Mouse (Mus musculus) testis, adult 2 months (tissue): ENCODE measurements at regions not wholly inside any gene's neighbourhood (a gene's known extent, or its start where the extent isn't known, plus 50 kb on each side); places are given as distances from the start of the nearest gene placed in this dataset.

Experiments
- CTCF ChIP-seq: fragments of 200-500 bp; IDR thresholded peaks from 2 replicates; pipeline ENCODE4 v1.5.1; 2012; ENCODE audit warnings: low read depth, mild to moderate bottlenecking, inconsistent platforms, low read length, moderate library complexity; ENCODE audit not compliant: control insufficient read depth, insufficient read depth, insufficient replicate concordance
- POLR2A ChIP-seq: fragments of 200-500 bp; IDR thresholded peaks from 2 replicates; pipeline ENCODE4 v1.6.1; 2012; ENCODE audit warnings: low read depth, mild to moderate bottlenecking, inconsistent platforms, low read length, moderate library complexity; ENCODE audit not compliant: control insufficient read depth

GRCm38 (mm10) chr12:25982545-25982944 lies 432.5 kb downstream of the Rnf144a start:
- no peak for TF ChIP-seq POLR2A
- TF ChIP-seq CTCF = no peak
